Mouse (Mus musculus): ENCODE data around the gene Ptprn2.

Ptprn2 gene

DNA sequence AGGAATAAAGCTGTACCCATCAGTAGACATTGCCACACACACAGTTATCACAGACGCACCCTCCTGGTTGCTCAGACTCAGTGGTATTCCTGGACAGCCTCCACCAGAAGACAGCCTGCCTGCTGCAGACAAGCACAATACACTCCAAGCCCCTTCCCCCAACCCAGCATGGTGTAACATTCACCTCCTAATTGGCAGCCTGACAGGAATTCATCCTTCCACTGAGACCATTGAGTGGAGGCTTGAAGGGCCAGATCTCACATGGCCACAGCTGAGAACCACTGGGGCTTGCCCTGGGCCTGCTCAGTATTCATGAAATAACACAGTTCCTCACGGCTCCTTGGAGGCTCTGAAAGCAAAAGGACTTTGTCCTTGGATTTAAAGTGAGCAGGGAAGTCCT lies 829.5 kb downstream of the Ptprn2 start:
- no peak for DNase-seq (ENCODE audit: low read depth, low spot score)

DNA sequence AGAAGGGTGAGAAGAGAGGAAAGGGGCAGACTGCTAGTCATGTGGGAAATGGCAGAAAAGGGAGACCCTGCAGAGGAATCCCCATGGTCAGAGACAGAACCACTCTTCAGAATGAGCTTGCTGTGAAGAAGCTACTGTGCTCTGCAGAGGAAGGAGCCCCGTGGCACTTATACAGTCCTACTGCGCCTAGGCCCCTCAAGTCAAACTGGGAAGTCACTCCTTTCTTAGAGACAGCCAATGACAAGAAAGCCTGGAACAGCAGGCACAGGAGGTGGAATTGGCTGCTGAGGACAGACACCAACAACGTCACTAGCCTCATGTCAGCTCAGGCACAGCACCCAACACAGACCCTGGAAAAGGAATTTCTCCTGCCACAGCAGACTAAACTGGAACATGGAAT lies 830.1 kb downstream of the Ptprn2 start:
- no peak for DNase-seq (ENCODE audit: low read depth, low spot score)

DNA sequence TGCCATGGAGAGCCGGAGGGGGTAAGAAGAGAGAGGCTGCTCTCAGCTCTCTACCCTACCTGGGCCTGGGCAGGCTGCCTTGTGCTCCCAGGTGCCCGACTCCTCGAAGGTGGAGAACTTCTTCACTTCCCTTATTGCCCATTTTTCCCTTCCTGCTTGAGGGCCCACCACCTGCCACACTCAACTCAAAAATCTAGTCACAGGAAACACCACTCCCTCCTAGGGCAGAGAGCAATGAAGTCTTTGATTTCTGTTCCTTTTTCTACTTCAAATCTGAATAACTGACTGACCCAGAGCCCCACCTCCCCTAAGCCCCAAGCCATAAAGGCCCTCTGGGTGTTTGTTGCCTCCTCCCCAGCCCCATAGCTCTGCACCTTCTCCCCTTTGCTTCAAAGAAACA lies 832.7 kb downstream of the Ptprn2 start:
- DNase-seq (ENCODE audit: low read depth, low spot score), result no peak

DNA sequence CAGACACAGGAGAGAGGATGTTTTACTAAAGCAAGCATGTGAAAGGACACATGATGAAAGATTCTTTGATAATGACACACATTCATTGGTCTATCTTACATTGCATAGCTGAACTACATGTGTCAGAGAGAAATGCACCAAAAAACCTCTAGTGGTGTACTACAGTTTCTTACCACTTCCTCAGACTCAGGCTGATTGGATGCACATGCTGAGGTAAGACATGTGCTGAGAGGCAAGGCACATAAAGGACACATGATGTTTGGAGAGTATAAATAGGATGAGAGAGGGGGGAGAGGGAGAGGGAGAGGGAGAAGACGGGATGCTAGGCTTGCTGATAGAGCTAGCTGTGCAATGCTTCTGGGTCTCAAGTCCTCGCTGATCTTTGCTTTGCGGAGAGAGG lies 837.5 kb downstream of the Ptprn2 start:
- DNase-seq (ENCODE audit: low read depth, low spot score), result peak; percentile 26

Data from forelimb bud, embryonic 11.5 days (tissue).